Mouse (Mus musculus) layer of hippocampus, adult 9-11 months (tissue): Measurements from ENCODE around the gene Slc16a6.

Source experiments
- DNase-seq: peaks from one replicate; pipeline ENCODE4 v3.0.0; 2022

Slc16a6 gene

GRCm38 (mm10) chr11:109485398-109486045 lies 12.1 kb upstream of the Slc16a6 start:
- peak; percentile 93 for DNase-seq

- no peak for DNase-seq
Measured at GRCm38 (mm10) chr11:109480440-109480839, 7.0 kb upstream of the Slc16a6 start.

- DNase-seq = no peak
Measured at GRCm38 (mm10) chr11:109479575-109480285, 6.3 kb upstream of the Slc16a6 start.

GRCm38 (mm10) chr11:109477606-109478380 lies 4.4 kb upstream of the Slc16a6 start:
- DNase-seq = no peak

GRCm38 (mm10) chr11:109476653-109477052 lies 3.3 kb upstream of the Slc16a6 start:
- no peak for DNase-seq

- DNase-seq = no peak
Measured at GRCm38 (mm10) chr11:109476241-109476640, 2.8 kb upstream of the Slc16a6 start.

GRCm38 (mm10) chr11:109475717-109476116 lies 2.3 kb upstream of the Slc16a6 start:
- no peak for DNase-seq

- DNase-seq = no peak
Measured at GRCm38 (mm10) chr11:109474836-109475235, 1.4 kb upstream of the Slc16a6 start.

GRCm38 (mm10) chr11:109474086-109474742 lies 816 bp upstream of the Slc16a6 start:
- no peak for DNase-seq

GRCm38 (mm10) chr11:109472821-109473170 lies 602 bp downstream of the Slc16a6 start:
- no peak for DNase-seq

GRCm38 (mm10) chr11:109472171-109472691 lies 1.2 kb downstream of the Slc16a6 start:
- no peak for DNase-seq

GRCm38 (mm10) chr11:109470921-109471861 lies 2.2 kb downstream of the Slc16a6 start:
- DNase-seq = no peak

GRCm38 (mm10) chr11:109470170-109470569 lies 3.2 kb downstream of the Slc16a6 start:
- DNase-seq = no peak

GRCm38 (mm10) chr11:109468133-109468532 lies 5.3 kb downstream of the Slc16a6 start:
- no peak for DNase-seq

GRCm38 (mm10) chr11:109466987-109467386 lies 6.4 kb downstream of the Slc16a6 start:
- no peak for DNase-seq

- DNase-seq = no peak
Measured at GRCm38 (mm10) chr11:109465068-109465467, 8.3 kb downstream of the Slc16a6 start.

GRCm38 (mm10) chr11:109460586-109460985 lies 12.8 kb downstream of the Slc16a6 start:
- no peak for DNase-seq

GRCm38 (mm10) chr11:109458165-109458564 lies 15.2 kb downstream of the Slc16a6 start:
- no peak for DNase-seq

- no peak for DNase-seq
Measured at GRCm38 (mm10) chr11:109456261-109456660, 17.1 kb downstream of the Slc16a6 start.

- no peak for DNase-seq
Measured at GRCm38 (mm10) chr11:109451169-109451568, 22.2 kb downstream of the Slc16a6 start.

- DNase-seq = no peak
Measured at GRCm38 (mm10) chr11:109445438-109446035, 27.9 kb downstream of the Slc16a6 start.
